Mouse (Mus musculus) macrophage (primary cell): ENCODE data around the gene Gm39653. TPM values are rescaled to one million over a fixed set of nuclear protein-coding genes. Genes with fewer than 3 reads are reported as not detected.

ENCODE experiments used
- H3K27ac ChIP-seq: fragments of 350-480 bp; formaldehyde crosslinking; 2 replicates; pipeline ENCODE4 v1.9.0; 2021
- H3K36me3 ChIP-seq: fragments of 350-480 bp; formaldehyde crosslinking; 2 replicates; pipeline ENCODE4 v1.9.0; 2021; ENCODE audit errors: inconsistent target
- H3K4me3 ChIP-seq: fragments of 350-480 bp; formaldehyde crosslinking; 2 replicates; pipeline ENCODE4 v1.9.0; 2021; ENCODE audit errors: inconsistent target
- H3K79me2 ChIP-seq: fragments of 350-480 bp; formaldehyde crosslinking; 2 replicates; pipeline ENCODE4 v1.9.0; 2021; ENCODE audit errors: inconsistent target
- WGBS: methylation state at CpG from one replicate; pipeline ENCODE4 v1.1.7; 2026; ENCODE audit warnings: inconsistent platforms; ENCODE audit not compliant: missing documents; 5-methylcytosine and 5-hydroxymethylcytosine counted together
- polyA plus RNA-seq: library from polyadenylated mRNA; stranded (reverse); fragments of 250-400 nt; gene quantifications from 3 replicates; pipeline ENCODE4 v1.2.4, GENCODE M21; 2018; ENCODE audit warnings: inconsistent platforms

The Gm39653 gene
- polyA plus RNA-seq, 1 experiment from 2014 or later, result not detected

GRCm38 (mm10) chr1:63658016-63658415 lies 42.2 kb downstream of the Gm39653 start:
- WGBS, result 9% methylated on average over 6 of the region's 6 CpGs
- no peak overlapping the region for H3K4me3 ChIP-seq
- no peaks in the 10 kb centered on the region for H3K36me3 ChIP-seq
- H3K79me2 ChIP-seq, result no peaks in the 10 kb centered on the region
- no peak overlapping the region for H3K27ac ChIP-seq

DNA sequence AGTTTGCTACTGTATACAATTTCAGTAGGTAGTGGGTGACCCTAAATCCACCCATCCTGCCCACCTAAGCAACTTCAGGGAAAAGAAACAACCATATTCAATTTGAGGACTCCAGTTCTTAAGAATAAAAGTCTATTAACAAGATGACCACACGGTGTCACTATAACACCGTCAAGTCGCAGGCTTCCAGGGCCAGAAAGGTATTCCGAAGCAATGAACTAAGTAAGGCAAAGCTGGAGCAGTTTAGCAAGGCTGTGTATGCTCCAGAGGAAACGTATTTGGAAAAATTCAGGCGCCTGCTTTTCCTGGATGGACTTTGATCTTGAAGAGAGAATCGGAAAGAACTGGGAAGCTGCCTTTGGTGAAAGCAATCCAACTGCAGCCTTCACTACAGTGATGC lies 43.8 kb downstream of the Gm39653 start:
- H3K36me3 ChIP-seq, result no peaks in the 10 kb centered on the region
- WGBS, result 3% methylated on average over 7 of the region's 7 CpGs
- H3K4me3 ChIP-seq, result no peak overlapping the region
- H3K79me2 ChIP-seq, result no peaks in the 10 kb centered on the region
- H3K27ac ChIP-seq, result no peak overlapping the region

GRCm38 (mm10) chr1:63666089-63666488 lies 50.3 kb downstream of the Gm39653 start:
- Histone ChIP-seq H3K27ac (no peak overlapping the region), H3K36me3 (no peaks in the 10 kb centered on the region), H3K79me2 (no peaks in the 10 kb centered on the region), H3K4me3 (no peak overlapping the region)
- 92% methylated on average over 2 of the region's 2 CpGs for WGBS

DNA sequence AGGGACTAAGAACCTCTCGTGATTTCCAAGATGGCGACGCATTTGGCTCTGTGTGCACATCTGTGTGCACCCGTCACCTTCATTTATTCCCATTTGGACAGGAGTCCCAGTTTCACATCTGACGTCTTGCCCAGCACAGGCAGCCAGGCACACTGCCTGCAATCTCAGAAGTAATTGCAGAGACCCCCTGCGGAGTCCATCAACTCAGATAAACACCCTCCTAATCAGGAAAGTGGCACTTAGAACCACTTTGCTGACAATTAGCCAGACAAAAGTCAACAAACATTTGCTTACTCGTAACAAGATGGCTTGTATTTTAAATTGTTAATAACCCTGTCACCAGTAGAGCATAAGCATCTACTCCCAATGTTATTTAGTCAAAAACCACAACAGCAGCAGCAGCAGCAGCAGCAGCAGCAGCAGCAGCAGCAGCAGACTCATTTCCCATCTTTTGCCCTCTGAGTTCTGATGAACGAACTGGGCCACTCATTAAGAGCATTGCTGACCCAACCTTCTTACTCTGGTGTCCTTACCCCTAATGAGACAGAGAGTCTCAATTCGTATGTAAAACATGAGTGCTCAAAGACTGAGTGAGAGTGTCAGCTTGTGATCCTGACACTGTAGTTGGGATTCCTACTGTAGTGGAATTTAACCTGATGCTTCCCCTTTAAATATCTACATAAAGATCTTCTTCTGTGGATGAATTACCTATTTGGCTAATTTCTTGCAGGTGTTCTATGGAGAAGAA lies 51.6 kb downstream of the Gm39653 start:
- H3K36me3 ChIP-seq, result no peaks in the 10 kb centered on the region
- H3K27ac ChIP-seq, result no peak overlapping the region
- no peaks in the 10 kb centered on the region for H3K79me2 ChIP-seq
- WGBS, result 57% methylated on average over 9 of the region's 9 CpGs
- no peak overlapping the region for H3K4me3 ChIP-seq

DNA sequence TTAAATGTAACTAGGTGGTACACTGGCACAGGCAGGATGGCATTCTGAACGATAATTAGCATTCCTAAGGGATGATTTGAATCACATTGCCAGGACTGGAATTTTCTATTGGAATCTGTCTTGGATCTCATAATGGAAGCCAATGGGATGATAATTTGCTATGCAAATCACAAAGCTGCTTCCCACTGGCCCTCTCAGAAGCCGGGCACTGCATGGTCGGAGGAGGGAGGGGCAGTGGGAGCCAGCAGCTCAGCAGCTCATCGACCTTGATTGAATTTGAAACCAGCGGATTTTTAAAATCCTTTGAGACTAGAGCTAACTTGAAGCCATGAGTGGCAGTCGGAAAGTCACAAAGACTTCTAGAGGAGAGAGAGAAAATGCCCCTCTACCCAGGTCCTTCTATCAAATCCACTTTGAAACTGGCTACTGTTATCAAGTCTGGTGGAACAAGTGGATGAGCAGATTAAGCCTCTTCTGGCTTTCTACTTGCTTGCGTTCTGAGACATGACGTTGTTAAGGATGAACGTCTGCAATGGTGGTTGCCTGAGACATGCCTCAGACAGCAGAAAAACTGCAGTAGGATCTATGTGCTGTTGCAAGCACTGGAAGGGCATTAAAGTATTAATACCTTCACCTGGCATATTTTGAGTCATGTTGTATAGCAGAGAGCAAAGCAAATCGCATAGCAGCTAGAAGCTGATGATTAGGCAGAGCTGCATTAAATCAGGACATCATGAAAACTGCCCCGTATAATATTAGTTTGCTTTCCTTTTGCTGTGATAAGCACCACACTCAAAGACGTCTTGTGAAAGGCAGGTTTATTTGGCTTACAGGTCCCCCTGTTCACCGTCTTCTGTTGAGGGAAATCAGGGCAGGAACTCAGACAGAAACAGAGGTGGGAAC lies 52.4 kb downstream of the Gm39653 start:
- H3K79me2 ChIP-seq, result no peaks in the 10 kb centered on the region
- no peak overlapping the region for H3K4me3 ChIP-seq
- H3K27ac ChIP-seq, result no peak overlapping the region
- 33% methylated on average over 13 of the region's 13 CpGs for WGBS
- no peaks in the 10 kb centered on the region for H3K36me3 ChIP-seq

DNA sequence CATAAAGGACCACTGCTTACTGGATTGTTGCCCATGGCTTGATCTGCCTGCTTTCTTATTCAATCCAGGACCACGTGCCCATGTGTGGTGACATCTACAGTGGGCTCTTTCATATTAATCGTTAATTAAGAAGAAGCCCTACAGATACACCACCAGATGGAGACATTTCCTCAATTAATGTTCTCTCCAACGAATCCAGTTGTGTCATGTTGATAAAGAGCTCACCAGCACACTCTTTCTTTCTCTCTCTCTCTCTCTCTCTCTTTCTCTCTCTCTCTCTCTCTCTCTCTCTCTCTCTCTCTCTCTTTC lies 53.0 kb downstream of the Gm39653 start:
- H3K4me3 ChIP-seq, result no peak overlapping the region
- 13% methylated on average over 2 of the region's 3 CpGs for WGBS

More for the DNA sequence above, 53.0 kb downstream of the Gm39653 start:
- Histone ChIP-seq H3K27ac (no peak overlapping the region), H3K36me3 (no peaks in the 10 kb centered on the region), H3K79me2 (no peaks in the 10 kb centered on the region)

Other genes with a start within 250 kb of the Gm39653 start
- not detected in 3 replicates for gene Adam23, start 170.1 kb upstream of the Gm39653 start, polyA plus RNA-seq
- gene Dytn, start 71.0 kb downstream of the Gm39653 start, polyA plus RNA-seq, result not detected in 3 replicates
- gene Mdh1b, start 114.3 kb downstream of the Gm39653 start, polyA plus RNA-seq, result not detected in 3 replicates
- gene Fastkd2, start 114.6 kb downstream of the Gm39653 start, polyA plus RNA-seq, result 9.1 to 16.0 TPM (median 13.3 TPM) in 3 replicates
- not detected in 3 replicates for gene 4933402D24Rik, start 153.3 kb downstream of the Gm39653 start, polyA plus RNA-seq